Mouse (Mus musculus): ENCODE data around the gene Eif4enif1. TPM values are rescaled to one million over a fixed set of nuclear protein-coding genes. Genes with fewer than 3 reads are reported as not detected.

The Eif4enif1 gene
- polyA plus RNA-seq (2015; fragmentation: Illumina TruSeq; extraction: RNeasy Lipid Tissue Mini Kit (QIAGEN cat#74804); ENCODE audit: low read depth, low replicate concordance), result 39.0 TPM

DNA sequence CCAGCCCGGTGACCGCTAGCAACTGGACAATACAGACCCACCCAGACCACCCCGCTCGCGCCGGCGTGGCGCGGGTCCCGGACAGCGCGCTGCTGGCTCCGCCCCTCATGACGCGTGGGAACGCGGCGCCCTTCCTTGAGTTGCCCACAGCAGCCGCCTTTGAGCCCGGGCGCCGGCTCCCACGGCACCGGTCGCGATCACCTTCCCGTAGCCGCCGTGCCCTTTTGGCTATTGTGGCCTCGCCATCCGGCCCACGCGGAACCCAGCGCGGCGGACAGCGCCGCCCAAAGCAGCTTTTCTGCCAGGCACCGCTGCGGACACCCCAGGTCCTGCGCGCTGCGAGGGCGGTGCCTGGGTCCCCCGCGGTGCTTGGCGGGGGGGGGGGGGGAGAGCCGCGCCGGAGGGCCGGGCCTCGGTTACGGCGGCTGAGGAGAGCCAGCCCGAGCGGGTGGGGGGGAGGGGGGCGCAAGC lies at the start of gene Eif4enif1:
TSS of gene Eif4enif1 (plus strand) at position 162 of the 471 bp plus-strand sequence.

GRCm38 (mm10) chr11:3193363-3193762 lies 8.8 kb upstream of the Eif4enif1 start, which contains the start of gene Sfi1:
Gene Sfi1, minus strand, starts transcription at chr11:3193463.

GRCm38 (mm10) chr11:3266079-3266685 lies 64.0 kb downstream of the Eif4enif1 start, which contains the start of gene Drg1:
Gene Drg1, minus strand, starts transcription at chr11:3266415.

DNA sequence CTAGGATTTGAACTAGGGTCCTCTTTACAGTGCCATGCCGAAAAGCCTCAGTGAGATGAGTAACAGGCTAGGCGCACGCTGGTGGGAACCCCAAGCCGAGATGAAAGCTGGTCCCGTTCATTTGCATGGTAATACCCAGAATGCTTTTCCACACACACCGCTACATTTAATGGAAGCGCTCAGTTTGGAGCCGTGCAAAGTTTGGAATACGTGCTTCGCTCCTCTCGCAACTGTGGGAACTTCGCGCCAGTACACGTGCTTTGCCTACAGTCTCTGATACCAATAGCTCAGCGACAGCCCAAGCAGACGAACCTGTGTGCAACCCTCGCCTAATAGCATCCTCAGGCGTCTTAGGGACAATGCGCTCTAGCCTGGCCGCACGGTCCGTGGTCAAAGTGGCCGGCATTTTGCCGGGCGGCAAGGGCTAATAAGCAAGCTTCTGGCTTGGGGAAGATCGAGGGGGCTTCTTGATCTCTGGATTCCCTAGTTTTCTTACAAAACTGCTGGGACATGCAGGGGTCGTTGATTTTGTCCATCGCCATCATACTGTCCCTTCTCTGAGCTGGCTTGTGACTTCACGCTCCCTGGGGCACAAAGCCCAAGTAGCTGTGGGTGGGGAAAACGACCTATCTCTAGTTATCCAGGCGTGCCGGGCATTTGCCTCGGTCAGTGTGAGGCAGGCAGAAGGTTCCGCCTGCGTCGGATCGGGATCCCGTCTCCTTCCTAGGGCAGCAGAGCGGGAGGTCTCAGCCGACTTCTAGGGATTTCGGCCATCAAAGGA lies 86.5 kb downstream of the Eif4enif1 start, which contains the start of gene Patz1:
TSS of gene Patz1 (plus strand) at position 354 of the 781 bp plus-strand sequence.

Other genes with a start within 250 kb of the Eif4enif1 start
- 16.2 TPM for gene Sfi1, start 8.9 kb upstream of the Eif4enif1 start, polyA plus RNA-seq (2015; fragmentation: Illumina TruSeq; extraction: RNeasy Lipid Tissue Mini Kit (QIAGEN cat#74804); ENCODE audit: low read depth, low replicate concordance)
- gene Drg1, start 64.0 kb downstream of the Eif4enif1 start, polyA plus RNA-seq (2015; fragmentation: Illumina TruSeq; extraction: RNeasy Lipid Tissue Mini Kit (QIAGEN cat#74804); ENCODE audit: low read depth, low replicate concordance), result 149 TPM
- gene Patz1, start 86.5 kb downstream of the Eif4enif1 start, polyA plus RNA-seq (2015; fragmentation: Illumina TruSeq; extraction: RNeasy Lipid Tissue Mini Kit (QIAGEN cat#74804); ENCODE audit: low read depth, low replicate concordance), result 26.8 TPM
- gene Pik3ip1, start 128.0 kb downstream of the Eif4enif1 start, polyA plus RNA-seq (2015; fragmentation: Illumina TruSeq; extraction: RNeasy Lipid Tissue Mini Kit (QIAGEN cat#74804); ENCODE audit: low read depth, low replicate concordance), result 32.8 TPM
- 105 TPM for gene Limk2, start 206.8 kb downstream of the Eif4enif1 start, polyA plus RNA-seq (2015; fragmentation: Illumina TruSeq; extraction: RNeasy Lipid Tissue Mini Kit (QIAGEN cat#74804); ENCODE audit: low read depth, low replicate concordance)
- 29.3 TPM for gene Rnf185, start 250.0 kb downstream of the Eif4enif1 start, polyA plus RNA-seq (2015; fragmentation: Illumina TruSeq; extraction: RNeasy Lipid Tissue Mini Kit (QIAGEN cat#74804); ENCODE audit: low read depth, low replicate concordance)

All from brain, adult 10 weeks (tissue).